Mouse (Mus musculus) embryonic facial prominence, embryonic 11.5 days (tissue): ENCODE data around the gene Camkk1. TPM values are rescaled to one million over a fixed set of nuclear protein-coding genes. Genes with fewer than 3 reads are reported as not detected.

Source experiments
- ATAC-seq: fragments of 200-750 bp; cut with Nextera tagmentation; replicated peaks from 2 replicates; pipeline ENCODE4 v1.8.0; 2017; ENCODE audit warnings: low read depth; ENCODE audit not compliant: insufficient number of reproducible peaks, low FRiP score, low TSS enrichment
- DNase-seq: peaks from one replicate; pipeline ENCODE4 v3.0.0-alpha.2; 2015; ENCODE audit warnings: low spot score
- H3K27ac ChIP-seq: fragments of 300-500 bp; sonication (generic); replicated peaks from 2 replicates; pipeline ENCODE4 v1.5.1; 2014; ENCODE audit warnings: mild to moderate bottlenecking, low read depth, low read length, control low read depth
- H3K27me3 ChIP-seq: fragments of 300-500 bp; sonication (generic); 2 replicates; pipeline ENCODE4 v1.6.1; 2014; ENCODE audit warnings: mild to moderate bottlenecking, low read length, moderate library complexity, mixed read lengths; ENCODE audit not compliant: control insufficient read depth, insufficient read depth
- H3K36me3 ChIP-seq: fragments of 300-500 bp; sonication (generic); replicated peaks from 2 replicates; pipeline ENCODE4 v1.6.1; 2014; ENCODE audit warnings: low read depth, mild to moderate bottlenecking, low read length, moderate library complexity, mixed read lengths; ENCODE audit not compliant: control insufficient read depth, insufficient read depth
- H3K4me1 ChIP-seq: fragments of 300-500 bp; sonication (generic); 2 replicates; pipeline ENCODE4 v1.6.1; 2014; ENCODE audit warnings: low read length, mixed read lengths; ENCODE audit not compliant: control insufficient read depth, insufficient read depth
- H3K4me2 ChIP-seq: fragments of 300-500 bp; sonication (generic); 2 replicates; pipeline ENCODE4 v1.6.1; 2014; ENCODE audit warnings: low read depth, mild to moderate bottlenecking, control low read depth, low read length, moderate library complexity
- H3K4me3 ChIP-seq: fragments of 300-500 bp; sonication (generic); 2 replicates; pipeline ENCODE4 v1.5.1; 2014; ENCODE audit warnings: low read depth, low read length, control low read depth
- H3K9ac ChIP-seq: fragments of 300-500 bp; sonication (generic); replicated peaks from 2 replicates; pipeline ENCODE4 v1.6.1; 2014; ENCODE audit warnings: mild to moderate bottlenecking, control low read depth, low read length
- H3K9me3 ChIP-seq: fragments of 300-500 bp; sonication (generic); replicated peaks from 2 replicates; pipeline ENCODE4 v1.6.1; 2016; ENCODE audit warnings: mild to moderate bottlenecking, low read length, inconsistent platforms, mixed read lengths; ENCODE audit not compliant: control insufficient read depth
- WGBS: fragments of 180-500 bp; shearing (Covaris S2); extraction: QIAGEN DNeasy Blood & Tissue Kit; methylation state at CpG from one replicate; pipeline ENCODE4 v1.1.7; 2014; 5-methylcytosine and 5-hydroxymethylcytosine counted together
- polyA plus RNA-seq: library from polyadenylated mRNA; unstranded; fragments of >200 nt; fragmentation: Nextera tagmentation; extraction: Ambion mirVana; gene quantifications from 2 replicates; pipeline ENCODE4 v1.2.1, GENCODE M21; 2014

The Camkk1 gene
- polyA plus RNA-seq, 1 experiment from 2014 or later, result 3.4 TPM

DNA sequence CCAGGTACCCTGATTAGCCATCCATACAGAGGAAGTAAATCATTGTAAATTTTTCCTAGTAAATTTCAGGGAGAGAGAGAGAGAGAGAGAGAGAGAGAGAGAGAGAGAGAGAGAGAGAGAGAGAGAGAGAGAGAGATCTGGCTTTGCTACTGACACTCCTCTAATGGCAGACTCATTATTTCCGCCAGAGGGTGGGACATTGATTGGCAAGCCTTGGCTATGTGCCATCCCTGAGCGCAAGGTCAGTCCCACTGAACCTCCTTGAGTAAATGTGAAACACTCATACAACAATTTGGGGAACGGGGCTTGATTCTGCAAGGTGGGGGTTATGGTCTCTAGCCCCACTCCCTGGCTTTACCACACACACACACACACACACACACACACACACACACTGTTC is 11.7 kb upstream of the Camkk1 start:
- Histone ChIP-seq H3K27ac (no peak overlapping the region), H3K9me3 (no peaks in the 10 kb centered on the region), H3K4me2 (no peak overlapping the region), H3K9ac (no peak overlapping the region), H3K4me1 (no peaks in the 10 kb centered on the region), H3K36me3 (no peaks in the 10 kb centered on the region), H3K27me3 (no peaks in the 10 kb centered on the region; the same call in 1 of the 2 replicates), H3K4me3 (no peak overlapping the region)
- 69% methylated on average over 3 of the region's 3 CpGs for WGBS
- DNase-seq (no peak), ATAC-seq (no peak)

DNA sequence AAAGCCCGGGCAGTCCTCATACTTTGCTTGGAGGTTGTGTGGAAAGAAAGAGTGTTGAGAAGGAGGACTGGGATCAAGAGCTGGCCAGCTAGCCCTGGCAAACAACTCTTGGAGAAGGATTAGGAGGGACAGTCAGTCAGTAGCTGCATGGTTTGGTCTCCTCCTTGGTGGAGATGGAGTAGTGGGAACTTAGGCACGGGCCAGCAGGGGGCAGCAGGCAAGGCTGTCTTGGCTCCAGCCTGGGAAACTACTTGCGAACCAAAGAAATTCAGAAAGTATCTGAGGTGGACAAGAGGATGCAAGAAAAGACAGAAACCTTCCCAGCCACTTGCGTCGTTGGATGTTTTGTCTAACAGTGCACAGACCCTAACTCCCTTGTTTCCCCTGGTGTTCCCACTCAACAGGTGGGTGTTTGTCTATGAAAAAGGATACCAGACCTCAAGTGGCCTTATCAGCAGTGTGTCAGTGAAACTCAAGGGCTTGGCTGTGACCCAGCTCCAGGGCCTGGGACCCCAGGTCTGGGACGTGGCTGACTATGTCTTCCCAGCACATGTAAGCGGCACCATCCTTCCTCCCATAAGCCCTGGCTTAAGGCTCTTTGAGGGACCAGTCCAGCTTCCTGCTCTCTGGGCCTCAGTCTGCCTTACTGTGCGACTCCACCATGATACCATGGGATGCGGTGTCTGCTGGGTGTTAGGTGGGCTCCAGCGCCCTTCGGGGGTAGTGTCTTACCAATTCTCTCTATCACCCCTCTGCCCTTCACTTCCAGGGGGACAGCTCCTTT is 10.9 kb upstream of the Camkk1 start:
- Histone ChIP-seq H3K27me3 (no peaks in the 10 kb centered on the region; the same call in 1 of the 2 replicates), H3K9ac (no peak overlapping the region), H3K36me3 (no peaks in the 10 kb centered on the region), H3K27ac (no peak overlapping the region), H3K4me1 (no peaks in the 10 kb centered on the region), H3K4me3 (no peak overlapping the region), H3K9me3 (no peaks in the 10 kb centered on the region), H3K4me2 (no peak overlapping the region)
- DNase-seq (peak; percentile 73), ATAC-seq (no peak)
- 64% methylated on average over 11 of the region's 11 CpGs for WGBS

DNA sequence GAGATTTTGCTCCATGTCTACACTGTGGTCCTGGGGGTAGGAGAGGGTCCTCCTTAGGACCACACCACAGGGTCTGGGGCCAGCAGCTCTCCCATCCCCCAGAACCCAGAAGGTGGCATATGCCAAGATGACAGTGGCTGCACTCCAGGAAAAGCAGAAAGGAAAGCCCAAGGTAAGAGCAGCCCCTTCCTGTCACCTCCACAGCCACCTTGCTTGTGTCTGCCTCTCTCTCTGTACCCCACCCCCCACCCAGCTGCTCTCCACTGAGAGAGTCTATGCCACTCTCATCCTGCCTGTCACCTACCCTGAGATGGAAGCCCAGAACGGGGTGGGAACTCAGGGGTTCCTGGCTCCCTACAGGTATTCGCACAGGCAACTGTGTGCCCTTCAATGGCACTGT is 10.0 kb upstream of the Camkk1 start:
- H3K27me3 ChIP-seq, result no peaks in the 10 kb centered on the region; the same call in 1 of the 2 replicates
- ATAC-seq (no peak), DNase-seq (no peak)
- H3K9me3 ChIP-seq, result no peaks in the 10 kb centered on the region
- WGBS, result 71% methylated on average over 2 of the region's 2 CpGs
- H3K4me2 ChIP-seq, result no peak overlapping the region
- H3K4me1 ChIP-seq, result no peaks in the 10 kb centered on the region
- no peak overlapping the region for H3K27ac ChIP-seq
- no peak overlapping the region for H3K4me3 ChIP-seq
- H3K36me3 ChIP-seq, result no peaks in the 10 kb centered on the region
- H3K9ac ChIP-seq, result no peak overlapping the region

DNA sequence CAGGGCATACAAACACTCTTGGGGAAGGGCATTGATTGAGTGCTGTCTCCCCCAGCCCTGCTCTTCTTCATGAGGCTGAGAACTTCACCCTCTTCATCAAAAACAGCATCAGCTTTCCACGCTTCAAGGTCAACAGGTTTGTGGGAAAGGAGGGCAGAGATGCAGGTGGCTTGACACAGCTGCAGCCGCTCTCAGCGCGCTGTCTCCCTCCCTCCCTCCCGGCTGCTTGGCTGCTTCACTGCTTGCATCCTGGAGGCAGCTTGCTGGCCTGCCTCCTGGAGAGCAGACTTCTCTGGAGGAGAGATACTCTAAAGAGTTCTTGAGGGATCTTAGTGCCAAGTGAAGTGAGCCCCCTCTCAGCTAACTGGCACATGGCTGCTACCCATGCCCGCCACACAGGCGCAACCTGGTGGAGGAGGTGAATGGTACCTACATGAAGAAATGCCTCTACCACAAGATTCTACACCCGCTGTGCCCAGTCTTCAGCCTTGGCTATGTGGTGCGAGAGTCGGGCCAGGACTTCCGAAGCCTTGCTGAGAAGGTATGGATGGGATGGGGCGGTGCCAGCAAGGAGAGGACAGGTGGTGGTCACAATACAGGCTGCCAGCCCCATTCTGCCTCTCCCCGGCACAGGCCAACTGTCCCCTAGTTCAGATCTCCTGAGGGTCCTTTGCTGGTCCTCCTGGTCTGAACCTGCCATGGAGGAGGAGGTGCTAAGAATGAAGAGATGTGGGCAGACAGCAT is 9.1 kb upstream of the Camkk1 start:
- Histone ChIP-seq H3K9me3 (no peaks in the 10 kb centered on the region), H3K4me1 (no peaks in the 10 kb centered on the region), H3K9ac (no peak overlapping the region), H3K4me2 (no peak overlapping the region), H3K4me3 (no peak overlapping the region), H3K27ac (no peak overlapping the region), H3K36me3 (no peaks in the 10 kb centered on the region), H3K27me3 (no peaks in the 10 kb centered on the region; the same call in 1 of the 2 replicates)
- ATAC-seq (no peak), DNase-seq (no peak)
- 54% methylated on average over 13 of the region's 13 CpGs for WGBS

DNA sequence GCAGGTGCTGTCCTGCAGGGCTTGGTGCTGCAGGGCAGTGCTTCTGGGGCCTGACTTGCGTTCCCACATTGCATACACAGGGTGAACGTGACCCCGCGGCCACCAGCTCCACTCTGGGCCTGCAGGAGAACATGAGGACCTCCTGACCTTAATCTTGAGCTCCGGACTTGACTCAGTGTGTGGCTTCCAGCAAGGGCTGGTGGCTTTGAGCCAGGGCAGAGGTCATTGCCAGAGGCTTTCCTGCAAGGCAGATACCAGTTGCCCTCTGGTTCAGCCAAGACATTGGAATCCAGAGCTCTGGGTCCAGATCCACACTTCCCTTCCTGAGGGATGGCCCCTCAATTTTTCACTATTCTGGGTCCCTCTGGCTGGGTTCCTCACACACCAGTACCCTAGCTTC is 4.8 kb upstream of the Camkk1 start:
- no peak overlapping the region for H3K27ac ChIP-seq
- no peaks in the 10 kb centered on the region for H3K36me3 ChIP-seq
- H3K27me3 ChIP-seq, result no peaks in the 10 kb centered on the region; the same call in 1 of the 2 replicates
- DNase-seq (no peak), ATAC-seq (no peak)
- no peak overlapping the region for H3K4me2 ChIP-seq
- H3K9ac ChIP-seq, result no peak overlapping the region
- no peak overlapping the region for H3K4me3 ChIP-seq
- WGBS, result 74% methylated on average over 5 of the region's 5 CpGs
- H3K9me3 ChIP-seq, result no peaks in the 10 kb centered on the region
- no peaks in the 10 kb centered on the region for H3K4me1 ChIP-seq

DNA sequence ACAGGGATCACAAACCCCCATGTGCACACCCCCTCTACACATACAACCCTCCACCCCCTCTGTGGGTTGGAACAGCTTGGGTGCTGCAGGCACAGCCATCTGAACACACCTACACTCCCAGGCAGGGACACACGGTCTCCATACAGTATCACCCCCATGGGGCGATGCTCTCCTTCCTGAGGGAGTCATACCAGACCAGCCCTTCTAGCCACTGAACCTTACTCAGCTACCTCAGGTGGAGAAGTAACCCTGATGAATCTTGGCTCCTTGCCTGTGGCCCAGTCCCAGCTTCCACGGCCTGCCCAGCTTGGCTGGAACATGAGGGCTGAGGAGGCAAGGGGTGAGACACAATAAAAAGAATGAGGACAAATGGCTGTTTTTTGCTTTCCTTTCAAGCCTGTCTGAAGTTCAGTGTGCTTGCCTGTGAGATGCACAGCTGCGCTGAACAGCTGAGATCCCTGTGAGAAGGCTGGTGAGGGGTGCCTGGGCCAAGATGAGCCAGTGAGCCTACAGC is 3.9 kb upstream of the Camkk1 start:
- Histone ChIP-seq H3K4me3 (no peak overlapping the region), H3K4me1 (no peaks in the 10 kb centered on the region), H3K36me3 (no peaks in the 10 kb centered on the region), H3K4me2 (no peak overlapping the region), H3K9ac (no peak overlapping the region), H3K27ac (no peak overlapping the region), H3K9me3 (no peaks in the 10 kb centered on the region), H3K27me3 (peaks cover 6% of the 10 kb centered on the region)
- WGBS, result 84% methylated on average over 4 of the region's 4 CpGs
- ATAC-seq (no peak), DNase-seq (no peak)

DNA sequence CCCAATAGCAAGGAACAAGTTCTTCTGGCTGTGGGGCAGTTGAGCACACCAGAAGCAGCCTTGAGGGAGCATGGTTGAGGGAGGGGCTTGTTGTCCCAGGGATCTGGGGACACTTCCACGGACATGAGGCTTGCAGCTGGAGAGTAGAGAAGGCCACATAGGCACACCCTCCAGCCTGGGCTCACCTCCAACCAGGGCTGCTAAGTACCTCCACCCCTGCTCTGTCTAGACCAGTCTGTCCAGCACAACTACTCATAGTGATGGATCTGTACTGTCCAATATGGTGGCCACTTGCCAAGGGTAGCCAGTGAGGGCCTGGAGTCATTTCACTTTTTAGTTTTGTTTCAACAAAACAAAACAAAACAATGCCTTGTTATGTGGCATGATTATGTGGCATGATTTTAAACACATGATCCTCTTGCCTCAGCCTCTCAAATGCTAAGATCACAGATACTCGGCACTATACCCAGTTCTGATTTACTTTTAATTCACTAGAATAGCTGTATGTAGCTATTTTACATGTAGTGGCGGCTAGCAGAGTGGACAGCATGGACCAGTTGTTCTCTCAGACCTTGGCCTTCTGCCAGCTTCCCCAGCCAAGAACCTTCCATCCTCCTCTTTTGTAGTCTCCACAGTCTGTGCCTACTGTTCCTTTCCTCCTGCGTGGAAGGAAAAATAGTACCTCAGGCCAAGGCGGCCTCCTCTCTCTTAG is 3.3 kb upstream of the Camkk1 start:
- H3K4me3 ChIP-seq, result no peak overlapping the region
- ATAC-seq, result no peak
- no peaks in the 10 kb centered on the region for H3K9me3 ChIP-seq
- H3K4me2 ChIP-seq, result no peak overlapping the region
- H3K4me1 ChIP-seq, result no peaks in the 10 kb centered on the region
- H3K36me3 ChIP-seq, result no peaks in the 10 kb centered on the region
- no peak for DNase-seq
- H3K27ac ChIP-seq, result no peak overlapping the region
- no peak overlapping the region for H3K9ac ChIP-seq
- 77% methylated on average over 5 of the region's 5 CpGs for WGBS
- H3K27me3 ChIP-seq, result peaks cover 12% of the 10 kb centered on the region
